Mouse (Mus musculus) c-Kit-positive CD71-negative TER-119-negative erythroid progenitor cells, embryonic 14.5 days (primary cell): Measurements from ENCODE around the gene Hemk1.

Experiments used
- DNase-seq: peaks from one replicate; pipeline ENCODE4 v3.0.0-alpha.2; 2013; ENCODE audit warnings: low read depth

Gene Hemk1

DNA sequence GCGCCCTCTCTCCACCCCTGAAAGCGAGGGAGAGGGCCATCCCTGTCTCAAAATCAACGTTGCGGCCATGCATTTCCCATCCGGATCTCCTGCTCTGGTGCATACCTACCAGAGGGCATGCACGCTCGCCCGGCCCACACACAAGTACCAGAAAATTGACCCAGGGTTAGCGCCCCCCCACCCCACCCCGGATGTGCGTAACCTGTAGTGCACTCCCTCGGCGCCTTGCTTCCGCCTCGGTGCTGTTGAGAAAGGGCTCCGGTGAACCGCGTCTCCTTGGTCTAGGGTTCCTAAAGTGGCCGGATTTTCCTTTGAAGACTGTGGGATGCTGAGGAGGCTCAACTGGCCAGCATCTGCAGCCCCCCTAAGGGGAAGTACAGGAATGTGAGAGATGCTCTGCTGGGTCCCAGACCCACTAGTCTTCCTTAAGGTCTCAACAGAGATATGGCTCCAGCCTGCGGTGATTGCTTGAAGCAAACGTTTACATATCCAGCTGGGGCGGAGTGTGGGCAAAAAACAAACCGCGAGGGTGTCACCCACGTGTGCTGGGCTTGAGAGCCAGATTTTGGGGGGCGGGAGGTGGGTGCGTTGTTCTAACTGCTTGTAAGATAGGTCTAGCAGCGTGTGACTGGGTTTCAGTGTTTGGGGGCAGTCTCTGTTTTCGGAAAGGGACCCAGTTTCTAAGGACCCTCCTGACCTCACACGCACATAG, at the start of gene Hemk1:
TSS of gene Hemk1 (minus strand) at position 179 of the 712 bp plus-strand sequence.
- peak; percentile 73 for DNase-seq

DNA sequence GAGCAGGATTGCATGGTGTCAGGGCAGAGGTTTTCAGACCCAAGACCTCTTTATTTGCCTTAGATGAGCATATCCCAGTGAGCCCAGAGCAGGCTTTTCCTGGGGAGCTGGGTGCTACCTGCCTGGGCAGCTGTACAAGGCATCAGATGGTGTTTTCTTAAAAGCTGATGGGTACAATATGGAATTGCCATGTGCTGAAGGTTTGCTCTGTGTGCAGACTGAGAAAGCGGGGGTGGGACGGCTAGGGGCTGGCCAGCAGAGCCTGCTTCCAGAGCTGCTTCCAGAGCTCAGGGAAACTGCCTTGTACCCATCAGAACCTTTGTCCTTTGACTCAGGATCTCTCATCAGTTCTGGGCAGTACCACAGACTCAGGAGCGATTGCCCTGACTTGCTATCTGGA, 49.6 kb upstream of the Hemk1 start:
- no peak for DNase-seq

DNA sequence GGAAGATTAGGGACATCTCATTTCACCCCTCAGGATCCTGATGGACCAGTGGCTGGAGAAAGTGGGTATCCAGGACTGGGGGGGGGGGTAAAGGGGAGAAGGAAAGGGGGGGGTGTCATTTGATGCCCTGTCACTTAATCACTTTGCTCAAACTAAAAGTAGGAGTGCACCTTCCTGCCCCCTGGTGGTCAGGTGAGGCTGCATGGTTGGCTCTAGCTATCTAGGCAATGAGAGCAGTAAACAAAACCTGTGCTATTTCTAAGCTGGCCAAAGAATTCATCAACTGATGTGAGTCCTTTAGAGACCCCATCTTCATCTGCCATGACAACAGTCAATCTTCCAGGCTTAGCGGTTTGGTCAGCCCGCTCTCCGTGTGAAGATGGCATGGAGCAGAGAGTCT, 48.6 kb upstream of the Hemk1 start:
- no peak for DNase-seq

GRCm38 (mm10) chr9:107384396-107384795, 46.2 kb upstream of the Hemk1 start:
- no peak for DNase-seq

GRCm38 (mm10) chr9:107381723-107382122, 43.6 kb upstream of the Hemk1 start:
- DNase-seq, result no peak

- DNase-seq, result no peak
Measured at GRCm38 (mm10) chr9:107377961-107378512, 39.9 kb upstream of the Hemk1 start.

GRCm38 (mm10) chr9:107375451-107375850, 37.3 kb upstream of the Hemk1 start:
- no peak for DNase-seq

GRCm38 (mm10) chr9:107374623-107375022, 36.5 kb upstream of the Hemk1 start:
- DNase-seq, result peak; percentile 29

DNA sequence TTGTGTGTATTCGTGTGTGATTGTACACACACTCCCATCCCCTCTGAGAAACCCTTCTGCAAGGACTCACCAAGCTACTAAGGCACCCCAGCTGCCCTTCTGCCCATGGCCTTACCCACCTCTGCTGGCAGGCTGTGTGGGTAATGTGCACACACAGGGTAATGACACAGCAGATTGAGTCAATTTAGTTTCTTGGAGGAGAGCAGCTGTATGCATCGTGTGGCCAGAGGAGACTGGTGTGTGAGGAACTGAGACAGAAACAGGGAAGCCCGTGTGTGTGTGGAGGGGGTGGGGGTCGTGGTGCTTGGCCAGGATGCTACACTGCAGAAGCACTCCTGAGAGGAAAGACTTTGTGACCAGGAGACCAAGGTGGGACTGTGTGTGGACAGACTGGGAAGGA, 34.3 kb upstream of the Hemk1 start:
- peak; percentile 12 for DNase-seq

DNA sequence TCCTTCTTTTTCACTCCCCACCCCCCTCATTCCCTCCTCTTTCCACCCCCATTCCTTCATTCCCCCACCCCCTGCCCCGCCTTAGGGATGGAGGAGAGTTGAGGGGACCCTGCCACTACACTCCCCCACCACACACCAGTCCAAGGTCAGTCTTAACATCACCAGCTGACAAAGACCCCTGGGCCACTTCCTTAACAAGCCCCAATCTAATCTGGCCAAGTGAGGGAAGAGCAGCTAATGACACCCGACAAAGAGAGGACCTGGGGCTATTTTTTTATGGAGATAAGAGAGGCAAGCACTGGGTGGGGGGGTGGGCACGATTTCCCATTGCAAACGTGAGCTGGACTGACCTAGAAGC, 31.9 kb upstream of the Hemk1 start:
- no peak for DNase-seq

GRCm38 (mm10) chr9:107369270-107370105, 31.3 kb upstream of the Hemk1 start:
- peak; percentile 12 for DNase-seq

- DNase-seq, result no peak
Measured at GRCm38 (mm10) chr9:107368302-107368701, 30.2 kb upstream of the Hemk1 start.

- DNase-seq, result peak; percentile 31
Measured at GRCm38 (mm10) chr9:107366644-107367043, 28.5 kb upstream of the Hemk1 start.

DNA sequence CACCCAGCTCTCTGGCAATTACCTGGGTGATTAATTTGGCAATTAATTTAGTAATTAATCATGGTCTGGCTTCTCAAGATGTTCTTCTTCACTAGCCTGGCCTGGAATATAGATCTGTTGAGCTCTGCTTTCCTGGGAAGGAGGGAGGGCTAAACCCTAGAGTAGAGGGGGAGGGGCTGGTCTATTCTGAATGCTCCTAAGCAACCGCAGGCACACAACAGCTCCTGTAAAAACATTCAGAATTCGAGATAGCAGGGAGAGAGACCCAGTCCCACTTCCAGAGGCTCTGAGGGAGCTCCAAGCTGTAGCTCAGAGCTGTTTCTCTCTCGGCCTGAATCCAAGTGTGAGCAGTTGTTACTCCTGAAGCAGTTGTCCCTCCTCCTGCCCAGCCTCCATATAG, 22.8 kb upstream of the Hemk1 start:
- no peak for DNase-seq

GRCm38 (mm10) chr9:107357651-107358050, 19.5 kb upstream of the Hemk1 start:
- peak; percentile 76 for DNase-seq

DNA sequence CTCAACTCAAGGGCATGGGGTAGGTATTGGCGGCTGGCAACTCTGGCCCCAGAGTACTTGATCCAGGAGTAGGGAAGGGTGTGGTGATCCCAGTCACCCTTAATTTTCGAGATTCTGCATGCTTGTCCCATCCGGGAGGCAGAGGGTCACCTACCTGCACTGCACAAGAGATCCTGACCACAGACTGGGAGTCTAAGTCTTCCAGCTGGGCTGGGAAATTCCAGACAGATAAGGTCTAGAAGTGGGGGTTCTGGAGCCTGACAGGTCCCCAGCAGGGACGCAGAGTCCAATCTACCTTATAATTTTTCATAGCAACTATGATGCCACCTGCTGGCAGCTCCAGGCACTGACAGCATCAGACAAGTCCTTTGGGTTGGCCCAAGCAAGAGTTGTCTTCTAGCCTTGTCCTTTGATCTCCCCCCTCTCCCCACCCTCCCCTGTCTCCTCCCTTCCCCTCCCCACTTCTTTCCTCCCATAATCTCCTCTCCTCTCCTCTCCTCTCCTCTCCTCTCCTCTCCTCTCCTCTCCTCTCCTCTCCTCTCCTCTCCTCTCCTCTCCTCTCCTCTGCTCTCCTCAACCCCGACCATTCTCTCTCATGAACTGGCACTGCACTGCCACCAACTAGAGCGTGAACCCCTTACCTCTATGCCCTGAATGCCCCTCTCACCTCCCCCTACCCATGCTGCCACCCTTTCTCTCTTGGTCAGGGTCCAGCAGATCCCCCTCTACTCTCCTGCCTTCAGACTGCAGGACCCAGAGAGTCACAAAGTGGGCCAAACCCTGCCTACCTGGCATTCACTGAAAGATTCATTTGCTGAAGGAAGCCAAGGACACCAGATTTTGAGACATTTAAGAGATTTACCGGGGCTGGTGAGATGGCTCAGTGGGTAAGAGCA, 18.0 kb upstream of the Hemk1 start:
- DNase-seq, result peak; percentile 63

- DNase-seq, result no peak
Measured at GRCm38 (mm10) chr9:107354826-107355225, 16.7 kb upstream of the Hemk1 start.

DNA sequence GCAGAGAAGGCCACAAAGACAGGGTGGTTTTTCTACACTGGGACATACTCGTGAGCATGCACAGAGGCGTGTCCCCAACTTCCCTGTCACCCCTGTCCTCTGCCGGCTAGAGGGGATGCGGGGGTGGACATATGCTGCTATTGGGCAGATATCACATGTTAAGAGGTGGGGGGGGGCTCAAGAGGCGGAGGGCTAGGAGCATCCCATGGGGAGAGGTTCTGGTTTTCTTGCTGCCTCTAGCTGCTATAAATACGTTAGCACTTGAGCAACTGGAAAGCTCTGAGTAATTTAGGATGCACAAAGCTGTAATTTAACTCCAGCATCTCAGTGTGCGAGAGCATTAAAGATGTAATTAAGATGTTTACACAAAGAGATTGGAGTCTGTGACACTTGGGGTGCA, 11.2 kb upstream of the Hemk1 start:
- DNase-seq, result no peak

DNA sequence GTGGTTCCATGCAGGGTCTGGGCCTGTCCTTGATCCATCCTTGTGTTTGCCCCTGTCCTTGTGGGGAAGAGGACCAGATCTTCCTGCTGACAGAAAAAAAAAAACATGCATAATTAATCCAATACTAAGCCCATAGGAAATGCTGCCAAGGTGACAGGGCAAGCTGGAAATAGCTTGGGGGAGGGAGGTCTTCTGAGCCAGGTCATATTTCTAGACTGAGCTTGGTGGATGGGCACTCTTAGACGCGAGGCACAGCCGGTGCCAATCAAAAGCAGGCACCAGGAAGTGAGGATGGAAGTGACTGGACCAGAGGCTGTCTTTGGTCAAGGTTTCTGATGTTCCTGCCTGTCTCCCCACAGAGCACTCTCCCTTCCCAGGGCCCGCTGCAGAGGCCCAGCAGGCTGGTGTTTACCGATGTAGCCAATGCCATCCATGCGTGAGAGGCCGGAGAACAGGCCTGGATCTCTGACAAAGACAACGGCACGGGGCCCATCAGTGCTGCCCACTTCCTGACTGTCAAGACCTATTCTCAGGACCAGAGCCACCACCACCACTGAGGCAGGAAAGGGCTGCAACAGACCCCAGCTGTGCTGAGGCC, 9.5 kb upstream of the Hemk1 start:
- no peak for DNase-seq

- DNase-seq, result no peak
Measured at GRCm38 (mm10) chr9:107346081-107346480, 7.9 kb upstream of the Hemk1 start.

DNA sequence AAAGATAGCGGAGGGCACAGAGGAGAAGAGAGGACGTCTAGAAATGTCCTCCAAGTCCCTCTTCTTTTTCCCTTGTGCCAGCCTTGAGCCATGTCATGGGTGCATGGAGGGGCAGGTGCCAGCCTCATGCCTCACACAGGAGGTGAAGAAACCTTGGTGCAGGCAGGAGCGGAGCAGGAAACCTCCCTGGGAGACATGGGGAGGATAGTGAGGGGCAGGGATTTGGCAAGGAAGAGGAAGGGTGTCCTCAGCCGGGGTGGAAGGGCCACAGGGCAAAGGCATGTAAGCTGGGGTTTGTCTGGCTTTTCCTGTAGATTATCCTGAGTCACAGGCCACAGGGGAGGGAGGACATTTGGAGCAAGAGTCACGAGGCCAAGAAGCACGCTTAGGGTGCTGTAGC, 5.9 kb upstream of the Hemk1 start:
- DNase-seq, result no peak
